Mouse (Mus musculus) sigmoid colon, adult 10 weeks (tissue): ENCODE measurements around the gene Syap1. TPM values are rescaled to one million over a fixed set of nuclear protein-coding genes. Genes with fewer than 3 reads are reported as not detected.

ENCODE experiments used
- polyA plus RNA-seq: library from polyadenylated mRNA; stranded (reverse); fragments of 350-450 nt; fragmentation: Illumina TruSeq; extraction: RNeasy Lipid Tissue Mini Kit (QIAGEN cat#74804); gene quantifications from one replicate; pipeline ENCODE4 v1.2.3, GENCODE M21; 2014; ENCODE audit warnings: low read depth, low replicate concordance

Syap1 gene
- 343 TPM for polyA plus RNA-seq

GRCm38 (mm10) chrX:162887931-162888511 lies at the start of gene Syap1:
Gene Syap1, minus strand, starts transcription at chrX:162888447.

DNA sequence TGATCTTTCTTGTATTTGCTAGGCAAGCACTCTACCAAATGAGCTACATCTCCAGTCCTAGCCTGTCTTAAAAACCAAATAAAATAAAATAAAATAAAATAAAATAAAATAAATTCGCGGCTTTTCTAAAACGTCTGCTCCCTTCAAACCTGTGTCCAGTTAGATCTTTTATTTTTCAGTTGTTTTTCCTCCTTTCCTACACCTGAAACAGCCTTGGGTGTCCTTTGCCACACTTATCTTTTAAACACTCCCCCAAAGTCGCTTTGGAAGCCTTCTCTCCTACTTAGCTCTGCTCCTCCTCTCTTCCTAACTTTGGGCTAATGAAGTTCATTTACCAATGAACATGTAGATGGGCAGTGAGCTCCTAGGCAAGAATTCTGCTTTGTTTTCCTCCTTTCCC lies 12.7 kb upstream of the Syap1 start, which contains the start of gene Ctps2:
Gene Ctps2 (plus strand): TSS at position 301 of the 400 bp plus-strand sequence.

DNA sequence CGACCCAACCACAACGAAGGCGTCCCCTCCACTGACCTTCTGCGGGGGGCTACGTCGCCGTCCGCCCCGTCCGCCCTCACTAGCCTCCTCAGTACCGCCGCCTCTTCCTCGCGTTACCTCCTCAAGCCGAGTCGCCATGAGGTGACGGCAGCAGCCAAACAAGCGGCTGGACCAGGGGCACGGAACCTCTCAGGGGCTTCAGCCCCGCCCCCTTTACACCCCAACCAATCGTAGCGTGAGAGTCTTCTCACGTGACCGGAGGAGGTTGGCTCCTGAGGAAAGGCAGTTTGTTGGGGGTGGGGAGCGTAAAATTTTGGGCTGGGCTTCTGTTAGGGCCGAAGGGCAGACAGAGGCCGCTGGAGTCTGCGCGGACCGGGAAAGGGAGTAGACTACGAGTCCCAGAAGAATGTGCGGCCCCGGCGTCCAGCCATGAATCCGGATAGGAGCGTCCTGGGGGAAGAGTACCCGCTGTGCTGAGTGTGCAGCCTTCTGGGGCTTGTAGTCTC lies 59.0 kb downstream of the Syap1 start, which contains the start of gene Txlng:
Gene Txlng (minus strand): TSS at position 252 of the 506 bp plus-strand sequence.

Other genes with a start within 250 kb of the Syap1 start
- 33.3 TPM for gene Reps2, start 244.8 kb downstream of the Syap1 start, polyA plus RNA-seq
- 311 TPM for gene Rbbp7, start 128.0 kb downstream of the Syap1 start, polyA plus RNA-seq
- gene Txlng, start 59.0 kb downstream of the Syap1 start, polyA plus RNA-seq = 86.9 TPM
- 90.6 TPM for gene Ctps2, start 12.8 kb upstream of the Syap1 start, polyA plus RNA-seq
- 22.4 TPM for gene S100g, start 76.2 kb upstream of the Syap1 start, polyA plus RNA-seq